Mouse (Mus musculus) heart, embryonic 12.5 days (tissue): ENCODE results near the gene Col4a1. TPM values are rescaled to one million over a fixed set of nuclear protein-coding genes. Genes with fewer than 3 reads are reported as not detected.

Source experiments
- ATAC-seq: fragments of 200-750 bp; cut with Nextera tagmentation; 2 replicates; pipeline ENCODE4 v1.8.0; 2017; ENCODE audit warnings: moderate TSS enrichment, moderate library complexity; ENCODE audit not compliant: insufficient number of reproducible peaks, low FRiP score
- H3K27ac ChIP-seq: fragments of 300-500 bp; sonication (generic); 2 replicates; pipeline ENCODE4 v1.5.1; 2016; ENCODE audit warnings: mild to moderate bottlenecking, moderate library complexity; ENCODE audit not compliant: poor library complexity, severe bottlenecking
- H3K27me3 ChIP-seq: fragments of 300-500 bp; sonication (generic); replicated peaks from 2 replicates; pipeline ENCODE4 v1.6.1; 2016; ENCODE audit warnings: mild to moderate bottlenecking, moderate library complexity
- H3K36me3 ChIP-seq: fragments of 300-500 bp; sonication (generic); 2 replicates; pipeline ENCODE4 v1.6.1; 2016; ENCODE audit warnings: mild to moderate bottlenecking, moderate library complexity
- H3K4me1 ChIP-seq: fragments of 300-500 bp; sonication (generic); replicated peaks from 2 replicates; pipeline ENCODE4 v1.6.1; 2016; ENCODE audit warnings: mild to moderate bottlenecking
- H3K4me2 ChIP-seq: fragments of 300-500 bp; sonication (generic); 2 replicates; pipeline ENCODE4 v1.6.1; 2016; ENCODE audit warnings: mild to moderate bottlenecking, moderate library complexity
- H3K4me3 ChIP-seq: fragments of 300-500 bp; sonication (generic); 2 replicates; pipeline ENCODE4 v1.5.1; 2016; ENCODE audit warnings: mild to moderate bottlenecking
- H3K9ac ChIP-seq: fragments of 300-500 bp; sonication (generic); 2 replicates; pipeline ENCODE4 v1.6.1; 2016; ENCODE audit warnings: mild to moderate bottlenecking, moderate library complexity
- H3K9me3 ChIP-seq: fragments of 300-500 bp; sonication (generic); replicated peaks from 2 replicates; pipeline ENCODE4 v1.6.1; 2016; ENCODE audit warnings: mild to moderate bottlenecking, moderate library complexity
- WGBS: fragments of 180-500 bp; shearing (Covaris S2); methylation state at CpG from one replicate; pipeline ENCODE4 v1.1.7; 2016; 5-methylcytosine and 5-hydroxymethylcytosine counted together
- polyA plus RNA-seq: library from polyadenylated mRNA; unstranded; fragments of >200 nt; fragmentation: Nextera tagmentation; extraction: Ambion mirVana; gene quantifications from 2 replicates; pipeline ENCODE4 v1.2.1, GENCODE M21; 2016

Gene Col4a1
- polyA plus RNA-seq, 1 experiment from 2014 or later, result 240 TPM

GRCm38 (mm10) chr8:11265971-11266370 is 46.7 kb downstream of the Col4a1 start:
- Histone ChIP-seq H3K4me1 (peaks cover 86% of the 10 kb centered on the region), H3K9ac (no peak overlapping the region), H3K4me2 (no peak overlapping the region), H3K36me3 (no peaks in the 10 kb centered on the region; the same call in 1 of the 2 replicates), H3K27me3 (no peaks in the 10 kb centered on the region), H3K9me3 (no peaks in the 10 kb centered on the region), H3K4me3 (no peak overlapping the region), H3K27ac (no peak overlapping the region)
- no peak for ATAC-seq
- 44% methylated on average over 3 of the region's 3 CpGs for WGBS

GRCm38 (mm10) chr8:11263848-11264247 is 48.8 kb downstream of the Col4a1 start:
- H3K9me3 ChIP-seq, result no peaks in the 10 kb centered on the region
- H3K4me2 ChIP-seq, result no peak overlapping the region
- H3K36me3 ChIP-seq, result no peaks in the 10 kb centered on the region; the same call in 1 of the 2 replicates
- H3K27ac ChIP-seq, result no peak overlapping the region
- H3K9ac ChIP-seq, result no peak overlapping the region
- no peak for ATAC-seq
- WGBS, result 69% methylated on average over 6 of the region's 6 CpGs
- no peaks in the 10 kb centered on the region for H3K27me3 ChIP-seq
- peaks cover 91% of the 10 kb centered on the region for H3K4me1 ChIP-seq
- no peak overlapping the region for H3K4me3 ChIP-seq

GRCm38 (mm10) chr8:11262031-11262735 is 50.4 kb downstream of the Col4a1 start:
- peaks cover 91% of the 10 kb centered on the region for H3K4me1 ChIP-seq
- no peaks in the 10 kb centered on the region; the same call in 1 of the 2 replicates for H3K36me3 ChIP-seq
- no peaks in the 10 kb centered on the region for H3K27me3 ChIP-seq
- H3K4me2 ChIP-seq, result no peak overlapping the region
- peak overlapping the region; percentile 66 for H3K27ac ChIP-seq
- no peak overlapping the region for H3K4me3 ChIP-seq
- no peaks in the 10 kb centered on the region for H3K9me3 ChIP-seq
- no peak overlapping the region for H3K9ac ChIP-seq
- WGBS, result 63% methylated on average over 15 of the region's 15 CpGs
- peak; percentile 35; the same call in 1 of the 2 replicates for ATAC-seq

GRCm38 (mm10) chr8:11259832-11260615 is 52.6 kb downstream of the Col4a1 start:
- peak; percentile 61 for ATAC-seq

GRCm38 (mm10) chr8:11258517-11259136 is 54.0 kb downstream of the Col4a1 start:
- Histone ChIP-seq H3K9me3 (no peaks in the 10 kb centered on the region), H3K4me1 (peaks cover 81% of the 10 kb centered on the region), H3K9ac (no peak overlapping the region), H3K27me3 (no peaks in the 10 kb centered on the region), H3K4me3 (no peak overlapping the region), H3K27ac (0 out of 2 replicates have a peak overlapping the region, but pooled peaks have one; percentile 38), H3K4me2 (no peak overlapping the region), H3K36me3 (no peaks in the 10 kb centered on the region)
- 11% methylated on average over 2 of the region's 2 CpGs for WGBS
- no peak for ATAC-seq

More at GRCm38 (mm10) chr8:11259832-11260615, 52.6 kb downstream of the Col4a1 start:
- H3K9ac ChIP-seq, result peak overlapping the region; percentile 0; the same call in 1 of the 2 replicates
- peaks cover 81% of the 10 kb centered on the region for H3K4me1 ChIP-seq
- no peaks in the 10 kb centered on the region for H3K9me3 ChIP-seq
- no peak overlapping the region for H3K4me3 ChIP-seq
- H3K4me2 ChIP-seq, result peak overlapping the region; percentile 34
- 15% methylated on average over 10 of the region's 10 CpGs for WGBS
- H3K36me3 ChIP-seq, result no peaks in the 10 kb centered on the region; the same call in 1 of the 2 replicates
- H3K27me3 ChIP-seq, result no peaks in the 10 kb centered on the region
- peak overlapping the region; percentile 31 for H3K27ac ChIP-seq

- Histone ChIP-seq H3K9ac (no peak overlapping the region), H3K4me1 (peaks cover 85% of the 10 kb centered on the region), H3K4me2 (no peak overlapping the region), H3K27ac (0 out of 2 replicates have a peak overlapping the region, but pooled peaks have one; percentile 38), H3K4me3 (no peak overlapping the region), H3K27me3 (no peaks in the 10 kb centered on the region), H3K9me3 (no peaks in the 10 kb centered on the region), H3K36me3 (no peaks in the 10 kb centered on the region)
- WGBS, result 76% methylated on average over 13 of the region's 13 CpGs
- ATAC-seq, result no peak
Observed at GRCm38 (mm10) chr8:11257079-11258017, 55.3 kb downstream of the Col4a1 start.

- H3K27me3 ChIP-seq, result no peaks in the 10 kb centered on the region
- no peak overlapping the region for H3K4me3 ChIP-seq
- H3K4me2 ChIP-seq, result no peak overlapping the region
- H3K4me1 ChIP-seq, result peaks cover 85% of the 10 kb centered on the region
- ATAC-seq, result no peak
- H3K9me3 ChIP-seq, result no peaks in the 10 kb centered on the region
- H3K9ac ChIP-seq, result no peak overlapping the region
- no peaks in the 10 kb centered on the region for H3K36me3 ChIP-seq
- WGBS, result 77% methylated on average over 7 of the region's 7 CpGs
- no peak overlapping the region for H3K27ac ChIP-seq
Observed at GRCm38 (mm10) chr8:11256405-11256804, 56.2 kb downstream of the Col4a1 start.

GRCm38 (mm10) chr8:11255680-11256079 is 56.9 kb downstream of the Col4a1 start:
- no peaks in the 10 kb centered on the region for H3K9me3 ChIP-seq
- H3K27me3 ChIP-seq, result no peaks in the 10 kb centered on the region
- no peak for ATAC-seq
- peaks cover 83% of the 10 kb centered on the region for H3K4me1 ChIP-seq
- no peak overlapping the region for H3K9ac ChIP-seq
- no peak overlapping the region for H3K4me2 ChIP-seq
- H3K27ac ChIP-seq, result no peak overlapping the region
- H3K4me3 ChIP-seq, result no peak overlapping the region
- no peaks in the 10 kb centered on the region for H3K36me3 ChIP-seq
- WGBS, result 67% methylated on average over 7 of the region's 7 CpGs

- H3K27me3 ChIP-seq, result no peaks in the 10 kb centered on the region
- 75% methylated on average over 10 of the region's 10 CpGs for WGBS
- H3K36me3 ChIP-seq, result no peaks in the 10 kb centered on the region
- H3K27ac ChIP-seq, result no peak overlapping the region
- H3K4me3 ChIP-seq, result no peak overlapping the region
- H3K9me3 ChIP-seq, result no peaks in the 10 kb centered on the region
- no peak overlapping the region for H3K4me2 ChIP-seq
- no peak for ATAC-seq
- H3K4me1 ChIP-seq, result peaks cover 82% of the 10 kb centered on the region
- no peak overlapping the region for H3K9ac ChIP-seq
Observed at GRCm38 (mm10) chr8:11254914-11255530, 57.6 kb downstream of the Col4a1 start.

- no peaks in the 10 kb centered on the region for H3K36me3 ChIP-seq
- no peak overlapping the region for H3K4me3 ChIP-seq
- peaks cover 82% of the 10 kb centered on the region for H3K4me1 ChIP-seq
- no peak overlapping the region for H3K27ac ChIP-seq
- no peaks in the 10 kb centered on the region for H3K9me3 ChIP-seq
- no peaks in the 10 kb centered on the region for H3K27me3 ChIP-seq
- no peak overlapping the region for H3K9ac ChIP-seq
- 76% methylated on average over 2 of the region's 2 CpGs for WGBS
- H3K4me2 ChIP-seq, result no peak overlapping the region
- ATAC-seq, result no peak
Observed at GRCm38 (mm10) chr8:11254510-11254909, 58.1 kb downstream of the Col4a1 start.
